Mouse (Mus musculus) bone marrow macrophage, adult 2 months (primary cell): ENCODE measurements at regions not wholly inside any gene's neighbourhood (a gene's known extent, or its start where the extent isn't known, plus 50 kb on each side); places are given as distances from the start of the nearest gene placed in this dataset.

Source experiments
- CTCF ChIP-seq: IDR thresholded peaks from 2 replicates; pipeline ENCODE4 v1.5.1; 2012; ENCODE audit warnings: low read depth, mild to moderate bottlenecking, low read length, moderate library complexity
- POLR2A ChIP-seq: IDR thresholded peaks from 2 replicates; pipeline ENCODE4 v1.6.1; 2012; ENCODE audit warnings: mild to moderate bottlenecking, low read depth, low read length, borderline replicate concordance

GRCm38 (mm10) chr15:92826136-92826535, 429.5 kb downstream of the Pdzrn4 start:
- TF ChIP-seq CTCF (no peak), POLR2A (no peak)
